Mouse (Mus musculus) cerebellum, adult 2 months (tissue): ENCODE measurements at regions not wholly inside any gene's neighbourhood (a gene's known extent, or its start where the extent isn't known, plus 50 kb on each side); places are given as distances from the start of the nearest gene placed in this dataset.

Source experiments
- DNase-seq, 2 experiments: peaks; one replicate each; pipeline ENCODE4 v3.0.0; 2021
- H3K27ac ChIP-seq: fragments of 200-500 bp; 2 replicates; pipeline ENCODE4 v1.5.1; 2012; ENCODE audit warnings: low read length, control low read depth, inconsistent platforms; ENCODE audit not compliant: insufficient read depth
- H3K27me3 ChIP-seq: fragments of 200-500 bp; 2 replicates; pipeline ENCODE4 v1.6.1; 2012; ENCODE audit warnings: inconsistent platforms, mild to moderate bottlenecking, low read length, moderate library complexity; ENCODE audit not compliant: control insufficient read depth, insufficient read depth
- H3K4me1 ChIP-seq: fragments of 200-500 bp; 2 replicates; pipeline ENCODE4 v1.6.1; 2011; ENCODE audit warnings: low read length; ENCODE audit not compliant: control insufficient read depth, insufficient read depth
- H3K4me3 ChIP-seq: fragments of 200-500 bp; replicated peaks from 2 replicates; pipeline ENCODE3; 2011; ENCODE audit warnings: mild to moderate bottlenecking, low read depth, low read length, control low read depth; ENCODE audit not compliant: insufficient read depth
- CTCF ChIP-seq: fragments of 200-500 bp; IDR thresholded peaks from 2 replicates; pipeline ENCODE4 v1.5.1; 2011; ENCODE audit warnings: low read depth, mild to moderate bottlenecking, control low read depth, low read length, moderate library complexity, borderline replicate concordance; ENCODE audit not compliant: insufficient read depth
- POLR2A ChIP-seq: fragments of 200-500 bp; IDR thresholded peaks from 2 replicates; pipeline ENCODE4 v1.6.1; 2011; ENCODE audit warnings: low read length, control low read depth, borderline replicate concordance; ENCODE audit not compliant: insufficient read depth
- WGBS: fragments of 180-500 bp; shearing (Covaris S2); methylation state at CpG from one replicate; pipeline ENCODE4 v1.1.7; 2018; 5-methylcytosine and 5-hydroxymethylcytosine counted together

- Histone ChIP-seq H3K4me1 (no peaks in the 10 kb centered on the region), H3K4me3 (no peak overlapping the region), H3K27me3 (no peaks in the 10 kb centered on the region), H3K27ac (no peak overlapping the region)
- no peak for TF ChIP-seq POLR2A
- TF ChIP-seq CTCF = no peak
- DNase-seq = no peak
These were observed 94.2 kb upstream of the Ube2e1 start for GRCm38 (mm10) chr14:18425887-18426286.

DNA sequence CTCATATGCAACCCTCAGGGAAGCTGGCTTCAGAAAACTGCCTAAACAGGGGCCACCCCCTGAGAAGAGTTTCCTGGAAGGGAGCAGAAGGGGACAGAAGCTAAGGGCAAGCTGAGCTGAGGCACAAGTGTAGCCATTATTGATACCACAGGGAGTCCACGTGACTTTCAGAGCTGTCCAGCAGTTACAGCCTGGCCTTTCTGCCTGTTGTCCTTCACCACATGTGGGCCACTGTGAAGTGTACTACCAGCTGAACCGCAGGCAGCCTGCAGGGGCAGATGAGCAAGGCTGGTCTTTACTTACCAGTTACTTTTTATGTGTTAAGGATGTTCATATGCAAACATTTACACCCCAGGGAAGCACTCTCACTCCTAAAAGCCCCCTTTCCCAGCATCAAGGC, 85.2 kb upstream of the Ube2e1 start:
- Histone ChIP-seq H3K4me1 (no peaks in the 10 kb centered on the region; the same call in 1 of the 2 replicates), H3K4me3 (no peak overlapping the region), H3K27ac (no peak overlapping the region), H3K27me3 (no peaks in the 10 kb centered on the region)
- WGBS = 27% methylated on average over 2 of the region's 2 CpGs
- no peak for DNase-seq
- no peak for TF ChIP-seq CTCF
- no peak for TF ChIP-seq POLR2A

GRCm38 (mm10) chr14:18416319-18416718, 84.7 kb upstream of the Ube2e1 start:
- Histone ChIP-seq H3K27me3 (no peaks in the 10 kb centered on the region), H3K4me3 (no peak overlapping the region), H3K27ac (no peak overlapping the region), H3K4me1 (no peaks in the 10 kb centered on the region; the same call in 1 of the 2 replicates)
- TF ChIP-seq POLR2A (no peak), CTCF (no peak)
- no peak for DNase-seq
- WGBS = 63% methylated on average over 4 of the region's 4 CpGs

- no peak overlapping the region for H3K4me3 ChIP-seq
- no peak for DNase-seq
- no peaks in the 10 kb centered on the region for H3K27me3 ChIP-seq
- 93% methylated on average over 4 of the region's 4 CpGs for WGBS
- TF ChIP-seq CTCF (no peak), POLR2A (no peak)
- no peak overlapping the region for H3K27ac ChIP-seq
- no peaks in the 10 kb centered on the region for H3K4me1 ChIP-seq
These were observed 67.3 kb upstream of the Ube2e1 start for GRCm38 (mm10) chr14:18398953-18399352.

DNA sequence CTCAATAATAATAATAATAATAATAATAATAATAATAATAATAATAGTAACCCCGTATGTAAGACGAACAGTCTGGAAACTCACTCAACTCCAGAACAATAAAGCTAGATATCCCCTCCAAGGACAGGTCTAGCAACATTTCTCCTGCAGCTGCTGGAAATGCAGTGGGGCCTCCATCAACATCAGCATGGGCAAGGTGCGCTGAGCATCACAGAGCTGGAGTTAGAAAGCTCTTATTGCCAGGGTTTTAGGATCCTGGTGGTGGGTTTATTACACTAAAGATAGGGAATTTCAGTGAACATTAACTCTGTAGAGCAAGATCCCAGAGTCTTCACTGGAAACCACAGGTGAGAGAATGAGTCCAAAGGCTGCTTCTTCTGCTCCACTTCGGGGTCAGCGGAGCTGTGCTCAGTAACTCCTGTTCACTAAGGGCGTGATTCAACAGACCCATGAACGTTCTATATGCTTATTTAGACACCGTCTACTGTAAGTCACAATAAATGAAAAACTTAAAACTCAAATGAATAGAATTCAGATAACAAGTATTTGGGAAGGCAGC, 64.6 kb upstream of the Ube2e1 start:
- no peaks in the 10 kb centered on the region for H3K4me1 ChIP-seq
- WGBS = 94% methylated on average over 8 of the region's 8 CpGs
- H3K4me3 ChIP-seq = no peak overlapping the region
- no peak for DNase-seq
- TF ChIP-seq POLR2A (no peak), CTCF (no peak)
- no peak overlapping the region for H3K27ac ChIP-seq
- H3K27me3 ChIP-seq = no peaks in the 10 kb centered on the region

DNA sequence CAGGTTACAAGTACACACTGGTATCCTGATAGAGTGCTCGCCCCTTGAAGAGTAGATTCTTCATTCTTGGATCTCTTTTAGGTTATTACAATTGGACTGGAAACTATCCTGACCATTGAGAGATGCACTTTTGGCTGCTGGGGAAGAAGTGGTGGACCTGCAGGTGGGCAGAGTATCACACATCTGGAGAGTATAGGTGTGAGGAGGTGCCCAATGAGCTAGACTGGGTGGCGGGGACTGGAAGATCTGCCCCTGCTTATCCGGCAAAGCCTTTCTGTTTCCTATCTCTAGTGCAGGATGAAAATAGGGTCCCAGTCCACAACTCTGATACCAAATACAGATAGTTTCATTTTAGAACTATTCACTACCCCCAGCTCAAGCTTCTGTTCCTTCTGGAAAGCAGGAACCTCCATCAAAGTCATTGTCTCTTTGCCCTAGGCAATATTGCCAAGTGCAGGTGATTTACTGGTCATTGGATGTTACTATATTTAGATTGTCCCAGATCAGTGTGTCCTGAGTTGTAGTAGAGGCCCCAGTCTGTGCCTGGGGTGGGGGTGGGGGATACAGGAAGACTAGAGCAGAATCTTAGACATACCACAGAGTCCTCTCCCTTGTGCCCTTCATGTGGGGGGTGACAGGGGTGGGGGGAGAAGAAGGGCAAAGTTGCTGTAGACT, 62.5 kb upstream of the Ube2e1 start:
- no peaks in the 10 kb centered on the region for H3K4me1 ChIP-seq
- 95% methylated on average over 3 of the region's 3 CpGs for WGBS

DNA sequence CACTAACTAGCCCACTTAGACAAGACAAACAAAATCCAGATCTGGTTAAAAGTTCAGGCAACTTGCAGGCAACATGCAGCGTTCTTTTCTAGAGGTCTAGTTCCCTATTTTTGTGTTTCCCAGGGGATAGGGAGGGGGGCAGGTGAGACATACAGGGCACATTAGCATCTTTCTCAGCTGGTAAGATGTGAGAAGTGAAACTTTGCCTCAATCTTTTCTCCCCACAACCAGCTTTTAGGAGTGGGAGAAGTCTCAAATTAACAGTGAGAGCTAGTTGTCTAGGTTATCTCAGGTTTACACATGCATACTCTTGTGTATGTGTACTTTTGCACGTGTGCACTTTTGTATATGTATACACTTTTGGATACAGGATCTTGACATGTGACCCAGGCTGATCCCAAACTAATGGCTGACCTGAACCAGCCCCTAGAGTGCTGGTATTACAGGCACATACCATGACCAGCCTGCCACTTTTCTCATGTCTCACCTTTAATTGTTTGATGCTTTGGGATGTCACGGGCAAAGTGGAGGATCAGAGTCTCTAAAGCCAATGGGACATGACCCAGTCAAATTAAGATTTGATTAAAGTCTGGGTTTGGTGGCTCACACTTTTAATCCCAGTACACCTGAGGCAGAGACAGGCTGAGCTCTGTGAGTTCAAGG, 60.3 kb upstream of the Ube2e1 start:
- Histone ChIP-seq H3K4me1 (no peaks in the 10 kb centered on the region), H3K27ac (no peak overlapping the region), H3K27me3 (no peaks in the 10 kb centered on the region), H3K4me3 (no peak overlapping the region)
- DNase-seq = no peak
- 95% methylated on average over 3 of the region's 3 CpGs for WGBS
- no peak for TF ChIP-seq POLR2A
- no peak for TF ChIP-seq CTCF

More for the DNA sequence above, 62.5 kb upstream of the Ube2e1 start:
- TF ChIP-seq POLR2A (no peak), CTCF (no peak)
- DNase-seq = no peak
- Histone ChIP-seq H3K27me3 (no peaks in the 10 kb centered on the region), H3K4me3 (no peak overlapping the region), H3K27ac (no peak overlapping the region)

DNA sequence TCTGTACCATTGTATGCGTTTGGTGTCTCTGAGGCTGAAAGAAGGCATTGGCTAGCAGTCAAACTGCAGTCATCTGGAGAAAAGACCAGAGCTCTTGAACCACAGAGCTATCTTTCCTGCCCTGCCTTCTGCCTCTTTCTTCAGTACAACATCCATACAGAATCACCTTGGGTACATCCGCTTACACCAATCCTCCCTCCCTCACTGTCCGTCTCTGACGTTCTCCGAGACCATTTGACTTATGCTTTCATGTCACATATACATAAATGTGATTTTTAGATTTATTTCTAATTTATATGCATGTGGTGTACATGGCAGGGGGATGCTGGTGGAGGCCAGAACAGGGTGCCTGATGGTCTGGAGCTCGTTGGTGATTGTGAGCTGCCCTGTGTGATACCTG, 57.7 kb upstream of the Ube2e1 start:
- Histone ChIP-seq H3K4me3 (no peak overlapping the region), H3K27me3 (no peaks in the 10 kb centered on the region), H3K4me1 (no peaks in the 10 kb centered on the region), H3K27ac (no peak overlapping the region)
- 88% methylated on average over 6 of the region's 6 CpGs for WGBS
- TF ChIP-seq POLR2A = no peak
- no peak for TF ChIP-seq CTCF
- DNase-seq = no peak
